Mouse (Mus musculus): Measurements from ENCODE around the gene Slc6a18. TPM values are rescaled to one million over a fixed set of nuclear protein-coding genes. Genes with fewer than 3 reads are reported as not detected.
"Not testable (repeated sequence)": the region's sequence is repeated elsewhere in the genome, so short reads cannot be mapped to it uniquely, and the experiment has no call there.

Gene Slc6a18
- polyA plus RNA-seq, 1 experiment from 2014 or later = not detected

GRCm38 (mm10) chr13:73713204-73713603 lies 35.4 kb upstream of the Slc6a18 start:
- Histone ChIP-seq H3K4me3 (ENCODE audit: low read depth, low read length) (no peak overlapping the region), H3K9me3 (ENCODE audit: control insufficient read depth, low read length) (no peaks in the 10 kb centered on the region), H3K9ac (ENCODE audit: low read length) (no peak overlapping the region), H3K27ac (replicated peaks) (no peak overlapping the region), H3K4me1 (replicated peaks; ENCODE audit: control insufficient read depth, insufficient read depth) (no peaks in the 10 kb centered on the region), H3K4me2 (replicated peaks; ENCODE audit: low read depth) (no peak overlapping the region), H3K36me3 (ENCODE audit: control insufficient read depth, insufficient read depth, low read length) (no peaks in the 10 kb centered on the region), H3K27me3 (ENCODE audit: control insufficient read depth, insufficient read depth, low read length) (no peaks in the 10 kb centered on the region)
- DNase-seq (ENCODE audit: low spot score) (no peak), ATAC-seq (ENCODE audit: low FRiP score, low TSS enrichment) (no peak)
- no peak for TF ChIP-seq CTCF (IDR thresholded peaks at IDR 0.05; ENCODE audit: low read depth)
- no peak for TF ChIP-seq EP300 (optimal IDR thresholded peaks at IDR 0.05)
- 65% methylated on average over 4 of the region's 4 CpGs for WGBS

DNA sequence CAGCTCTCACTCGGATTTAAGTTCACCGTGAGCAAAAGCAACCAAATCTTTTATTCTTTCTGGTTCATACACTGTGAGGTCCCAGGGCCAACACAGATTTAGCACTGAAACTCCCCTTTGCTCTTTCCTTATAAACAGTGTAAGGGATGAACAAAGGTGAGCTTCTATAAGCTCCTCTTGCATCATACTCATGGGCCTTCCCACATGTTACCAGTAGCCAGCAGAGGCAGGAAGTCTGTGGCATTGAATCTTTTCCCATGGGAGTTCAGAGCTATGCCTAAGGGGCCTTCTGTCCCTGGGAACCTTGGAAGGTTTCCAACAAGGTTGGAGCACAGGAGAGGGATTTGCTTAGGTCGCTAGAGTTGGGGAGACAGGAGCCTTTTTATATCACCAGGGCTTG lies 34.4 kb upstream of the Slc6a18 start:
- TF ChIP-seq EP300 (optimal IDR thresholded peaks at IDR 0.05) = no peak
- TF ChIP-seq CTCF (IDR thresholded peaks at IDR 0.05; ENCODE audit: low read depth) = no peak
- no peak overlapping the region for H3K27ac ChIP-seq (replicated peaks)
- no peak for ATAC-seq (ENCODE audit: low FRiP score, low TSS enrichment)
- no peak overlapping the region for H3K4me3 ChIP-seq (ENCODE audit: low read depth, low read length)
- no peaks in the 10 kb centered on the region for H3K9me3 ChIP-seq (ENCODE audit: control insufficient read depth, low read length)
- no peak overlapping the region for H3K9ac ChIP-seq (ENCODE audit: low read length)
- no peaks in the 10 kb centered on the region for H3K27me3 ChIP-seq (ENCODE audit: control insufficient read depth, insufficient read depth, low read length)
- H3K36me3 ChIP-seq (ENCODE audit: control insufficient read depth, insufficient read depth, low read length) = no peaks in the 10 kb centered on the region
- DNase-seq (ENCODE audit: low spot score) = no peak
- 69% methylated on average over 3 of the region's 3 CpGs for WGBS
- no peaks in the 10 kb centered on the region for H3K4me1 ChIP-seq (replicated peaks; ENCODE audit: control insufficient read depth, insufficient read depth)
- no peak overlapping the region for H3K4me2 ChIP-seq (replicated peaks; ENCODE audit: low read depth)

DNA sequence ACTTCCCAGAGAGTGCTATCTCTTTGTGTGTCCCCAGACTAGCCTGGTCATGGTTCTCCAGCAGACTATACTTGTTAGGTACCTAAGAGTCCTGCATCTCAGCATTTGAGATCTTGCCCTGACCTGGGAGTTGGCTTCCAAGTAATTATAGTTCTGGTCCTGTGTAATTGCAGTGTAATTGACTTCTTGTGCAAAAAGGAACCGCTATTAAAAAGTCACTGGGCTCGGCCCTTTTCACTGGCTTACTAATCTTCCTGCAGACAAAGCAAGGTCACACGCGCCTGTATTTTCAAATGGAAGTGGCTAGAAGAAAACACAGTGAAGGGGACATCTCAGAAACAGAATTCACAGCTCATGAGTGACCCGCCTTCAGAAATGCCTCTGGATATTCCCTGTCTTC lies 34.0 kb upstream of the Slc6a18 start:
- ATAC-seq (ENCODE audit: low FRiP score, low TSS enrichment) (no peak), DNase-seq (ENCODE audit: low spot score) (no peak)
- Histone ChIP-seq H3K4me2 (replicated peaks; ENCODE audit: low read depth) (no peak overlapping the region), H3K9me3 (ENCODE audit: control insufficient read depth, low read length) (no peaks in the 10 kb centered on the region), H3K9ac (ENCODE audit: low read length) (no peak overlapping the region), H3K4me1 (replicated peaks; ENCODE audit: control insufficient read depth, insufficient read depth) (no peaks in the 10 kb centered on the region), H3K27me3 (ENCODE audit: control insufficient read depth, insufficient read depth, low read length) (no peaks in the 10 kb centered on the region), H3K36me3 (ENCODE audit: control insufficient read depth, insufficient read depth, low read length) (no peaks in the 10 kb centered on the region), H3K27ac (replicated peaks) (no peak overlapping the region), H3K4me3 (ENCODE audit: low read depth, low read length) (no peak overlapping the region)
- 82% methylated on average over 5 of the region's 5 CpGs for WGBS
- TF ChIP-seq EP300 (optimal IDR thresholded peaks at IDR 0.05) (no peak), CTCF (IDR thresholded peaks at IDR 0.05; ENCODE audit: low read depth) (no peak)

- no peak overlapping the region for H3K9ac ChIP-seq (ENCODE audit: low read length)
- no peak for ATAC-seq (ENCODE audit: low FRiP score, low TSS enrichment)
- H3K36me3 ChIP-seq (ENCODE audit: control insufficient read depth, insufficient read depth, low read length) = no peaks in the 10 kb centered on the region
- H3K4me1 ChIP-seq (replicated peaks; ENCODE audit: control insufficient read depth, insufficient read depth) = no peaks in the 10 kb centered on the region
- 76% methylated on average over 5 of the region's 5 CpGs for WGBS
- no peaks in the 10 kb centered on the region for H3K27me3 ChIP-seq (ENCODE audit: control insufficient read depth, insufficient read depth, low read length)
- no peak for TF ChIP-seq EP300 (optimal IDR thresholded peaks at IDR 0.05)
- TF ChIP-seq CTCF (IDR thresholded peaks at IDR 0.05; ENCODE audit: low read depth) = no peak
- DNase-seq (ENCODE audit: low spot score) = no peak
- no peak overlapping the region for H3K4me3 ChIP-seq (ENCODE audit: low read depth, low read length)
- H3K9me3 ChIP-seq (ENCODE audit: control insufficient read depth, low read length) = no peaks in the 10 kb centered on the region
- H3K4me2 ChIP-seq (replicated peaks; ENCODE audit: low read depth) = no peak overlapping the region
- no peak overlapping the region for H3K27ac ChIP-seq (replicated peaks)
Observed at GRCm38 (mm10) chr13:73711221-73711620, 33.4 kb upstream of the Slc6a18 start.

DNA sequence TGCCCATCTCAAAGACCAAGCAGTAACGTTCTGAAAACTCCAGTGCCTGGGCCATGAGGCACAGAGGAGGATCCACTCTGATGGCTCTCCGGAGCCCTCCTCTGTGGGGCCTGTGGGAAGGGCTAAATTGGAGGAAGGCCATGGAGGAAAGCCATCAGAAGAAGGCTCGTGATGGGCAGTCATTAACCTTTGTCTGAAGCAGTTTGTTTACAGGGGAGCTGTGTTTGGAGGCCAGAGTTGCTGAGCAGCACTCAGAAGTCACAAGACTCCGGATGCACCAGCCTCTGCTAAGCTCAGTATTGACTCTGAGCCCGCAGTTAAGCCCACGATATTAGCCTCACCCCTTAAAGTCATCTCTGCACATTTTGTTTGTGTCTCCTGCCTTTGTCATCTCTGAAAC lies 31.7 kb upstream of the Slc6a18 start:
- WGBS = 27% methylated on average over 6 of the region's 6 CpGs
- Histone ChIP-seq H3K4me3 (ENCODE audit: low read depth, low read length) (no peak overlapping the region), H3K9ac (ENCODE audit: low read length) (no peak overlapping the region), H3K27ac (replicated peaks) (no peak overlapping the region), H3K36me3 (ENCODE audit: control insufficient read depth, insufficient read depth, low read length) (no peaks in the 10 kb centered on the region), H3K4me2 (replicated peaks; ENCODE audit: low read depth) (no peak overlapping the region), H3K9me3 (ENCODE audit: control insufficient read depth, low read length) (no peaks in the 10 kb centered on the region), H3K4me1 (replicated peaks; ENCODE audit: control insufficient read depth, insufficient read depth) (no peaks in the 10 kb centered on the region), H3K27me3 (ENCODE audit: control insufficient read depth, insufficient read depth, low read length) (no peaks in the 10 kb centered on the region)
- ATAC-seq (ENCODE audit: low FRiP score, low TSS enrichment) (no peak), DNase-seq (ENCODE audit: low spot score) (no peak)
- TF ChIP-seq CTCF (IDR thresholded peaks at IDR 0.05; ENCODE audit: low read depth) = no peak

DNA sequence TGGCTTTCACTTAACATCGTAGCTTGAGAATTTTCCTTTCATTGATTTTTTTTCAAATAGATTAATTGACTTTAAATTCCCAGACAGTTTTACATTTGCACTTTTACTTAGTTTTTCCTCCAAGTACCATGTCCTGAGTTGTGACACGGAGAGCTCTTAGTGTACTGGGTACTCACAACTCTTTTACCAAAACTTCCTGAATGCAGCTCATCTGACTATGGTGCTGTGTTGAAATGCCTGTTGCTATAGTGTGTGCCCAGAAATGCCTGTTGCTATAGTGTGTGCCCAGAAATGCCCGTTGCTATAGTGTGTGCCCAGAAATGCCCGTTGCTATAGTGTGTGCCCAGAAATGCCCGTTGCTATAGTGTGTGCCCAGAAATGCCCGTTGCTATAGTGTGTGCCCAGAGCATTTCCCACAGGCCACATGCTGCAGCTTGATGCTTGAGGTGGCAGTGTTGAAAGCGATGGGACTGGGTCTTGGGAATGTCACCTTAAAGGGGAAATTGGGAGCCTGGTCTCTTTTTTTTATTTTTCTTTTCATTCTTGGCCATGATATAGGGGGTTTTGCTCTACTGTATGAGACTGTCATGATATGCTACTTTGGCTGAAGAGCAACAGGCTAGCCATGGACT lies 27.0 kb upstream of the Slc6a18 start, which contains the start of gene Slc6a19:
Slc6a19 (minus strand) TSS at position 172 of the 632 bp plus-strand sequence.
- DNase-seq (ENCODE audit: low spot score) (no peak), ATAC-seq (ENCODE audit: low FRiP score, low TSS enrichment) (no peak)
- no peak within 1 kb of the TSS for H3K4me2 ChIP-seq (replicated peaks; ENCODE audit: low read depth)
- WGBS = 93% methylated on average over 7 of the region's 7 CpGs
- H3K27me3 ChIP-seq (ENCODE audit: control insufficient read depth, insufficient read depth, low read length) = no peaks in the 10 kb centered on the region
- no peak within 1 kb of the TSS for H3K27ac ChIP-seq (replicated peaks)
- H3K4me1 ChIP-seq (replicated peaks; ENCODE audit: control insufficient read depth, insufficient read depth) = no peaks in the 10 kb centered on the region
- no peaks in the 10 kb centered on the region for H3K9me3 ChIP-seq (ENCODE audit: control insufficient read depth, low read length)
- no peak within 1 kb of the TSS for H3K4me3 ChIP-seq (ENCODE audit: low read depth, low read length)
- H3K36me3 ChIP-seq (ENCODE audit: control insufficient read depth, insufficient read depth, low read length) = no peaks in the 10 kb centered on the region
- no peak for TF ChIP-seq EP300 (optimal IDR thresholded peaks at IDR 0.05)
- no peak for TF ChIP-seq CTCF (IDR thresholded peaks at IDR 0.05; ENCODE audit: low read depth)
- no peak within 1 kb of the TSS for H3K9ac ChIP-seq (ENCODE audit: low read length)

DNA sequence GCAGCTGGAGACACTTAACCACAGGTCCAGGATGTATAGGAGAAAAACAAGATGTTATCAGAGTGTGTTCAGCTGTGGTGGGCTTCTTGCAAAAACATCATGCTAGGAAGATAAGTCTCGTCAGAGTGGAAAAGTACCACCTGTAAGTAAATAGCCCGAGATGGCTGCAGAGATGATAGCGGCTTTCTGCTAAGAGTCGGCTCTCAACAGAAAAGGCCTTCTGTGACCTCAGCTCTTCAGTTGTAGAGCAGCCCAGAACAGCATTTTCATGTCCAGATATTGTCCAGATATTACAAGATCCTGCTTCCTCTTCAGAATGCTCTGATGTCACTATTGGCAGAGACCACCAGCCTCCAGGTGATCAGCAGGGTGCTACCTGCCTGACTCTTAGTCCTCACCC lies 25.7 kb upstream of the Slc6a18 start:
- H3K27me3 ChIP-seq (ENCODE audit: control insufficient read depth, insufficient read depth, low read length); ATAC-seq (ENCODE audit: low FRiP score, low TSS enrichment); H3K27ac ChIP-seq (replicated peaks); H3K9ac ChIP-seq (ENCODE audit: low read length); H3K4me2 ChIP-seq (replicated peaks; ENCODE audit: low read depth); H3K9me3 ChIP-seq (ENCODE audit: control insufficient read depth, low read length); DNase-seq (ENCODE audit: low spot score); H3K4me1 ChIP-seq (replicated peaks; ENCODE audit: control insufficient read depth, insufficient read depth); H3K36me3 ChIP-seq (ENCODE audit: control insufficient read depth, insufficient read depth, low read length); H3K4me3 ChIP-seq (ENCODE audit: low read depth, low read length): not testable (repeated sequence)
- WGBS = 67% methylated on average over 4 of the region's 4 CpGs
